Mouse (Mus musculus) ovary, postnatal 10 days (tissue): ENCODE data around the gene Lmtk2.

Source experiments
- DNase-seq: peaks from one replicate; pipeline ENCODE4 v3.0.0; 2022; ENCODE audit warnings: low spot score

The Lmtk2 gene

DNA sequence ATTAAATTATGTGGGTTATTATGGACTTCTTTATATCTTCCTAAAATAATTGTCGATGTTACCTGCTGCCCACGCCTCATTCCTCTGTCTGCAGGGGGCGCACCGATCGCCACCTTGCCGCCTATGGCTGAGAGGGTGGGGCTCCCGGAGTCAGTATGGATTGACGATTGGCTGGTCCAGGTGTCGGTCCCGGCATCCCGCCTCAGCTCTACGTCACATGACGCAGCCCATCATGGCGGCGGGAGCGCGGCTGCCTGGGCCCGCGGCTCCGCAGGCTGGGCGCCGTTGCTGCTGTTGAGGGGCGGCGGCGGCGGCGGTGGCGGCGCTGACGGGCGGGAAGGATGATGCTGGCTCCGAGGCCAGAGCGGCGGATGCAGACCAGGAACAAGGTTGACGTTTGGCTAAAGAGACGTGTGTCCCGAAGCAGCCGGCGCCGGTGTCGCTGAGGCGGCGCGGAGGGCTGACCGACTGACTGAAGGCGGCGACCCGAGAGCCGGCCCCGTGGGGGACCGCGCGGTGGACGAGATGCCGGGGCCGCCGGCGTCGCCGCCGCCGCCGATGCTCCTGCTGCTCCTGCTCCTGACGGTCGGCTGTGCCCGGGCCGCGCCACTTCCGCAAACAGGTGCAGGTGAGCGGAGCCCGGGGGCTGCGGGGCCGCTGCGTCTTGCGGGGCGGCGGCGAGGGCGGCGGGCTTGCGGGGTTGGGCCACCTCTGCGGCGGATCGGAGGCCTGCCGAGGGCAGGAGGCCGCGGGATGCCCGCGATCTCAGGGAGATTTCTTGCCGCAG is at the start of gene Lmtk2:
TSS of gene Lmtk2 (plus strand) at position 288 of the 787 bp plus-strand sequence.
- peak; percentile 90 for DNase-seq

DNA sequence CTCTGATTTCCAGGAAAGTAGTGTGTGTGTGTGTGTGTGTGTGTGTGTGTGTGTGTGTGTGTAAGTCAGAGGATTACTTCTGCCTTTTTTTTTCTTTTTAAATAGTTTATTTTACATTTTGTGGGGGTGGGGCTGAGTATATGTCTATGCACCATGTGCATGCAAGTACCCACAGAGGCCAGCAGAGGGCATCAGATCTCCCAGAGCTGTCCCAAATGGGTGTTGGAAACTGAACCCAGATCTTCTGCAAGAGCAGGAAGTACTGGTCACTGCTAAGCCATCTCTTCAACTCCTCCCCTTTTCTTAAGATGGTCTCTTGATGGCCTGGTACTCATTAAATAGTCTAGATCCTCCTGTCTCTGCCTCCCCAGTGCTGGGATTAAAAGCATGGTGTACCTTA is 49.0 kb upstream of the Lmtk2 start:
- DNase-seq = no peak

DNA sequence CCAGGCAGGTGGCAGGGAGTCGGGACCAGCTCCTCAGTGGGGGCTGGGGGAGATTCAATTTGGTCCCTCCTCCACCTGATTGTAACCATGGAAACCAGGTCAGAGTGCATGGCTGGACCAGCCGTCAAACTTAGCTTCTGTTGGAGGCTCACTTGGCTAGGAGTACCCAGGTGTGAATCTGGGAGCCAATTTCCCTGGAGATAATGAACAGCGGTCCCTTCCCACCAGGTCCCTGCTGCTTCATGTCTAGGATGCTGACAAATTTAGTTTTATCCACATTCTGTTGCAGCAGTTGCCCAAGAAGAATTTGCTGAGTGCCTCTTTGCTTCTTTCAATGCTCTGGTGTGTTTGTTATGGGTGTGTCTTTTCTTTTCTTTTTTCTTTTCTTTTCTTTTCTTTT is 46.8 kb upstream of the Lmtk2 start:
- DNase-seq = no peak

DNA sequence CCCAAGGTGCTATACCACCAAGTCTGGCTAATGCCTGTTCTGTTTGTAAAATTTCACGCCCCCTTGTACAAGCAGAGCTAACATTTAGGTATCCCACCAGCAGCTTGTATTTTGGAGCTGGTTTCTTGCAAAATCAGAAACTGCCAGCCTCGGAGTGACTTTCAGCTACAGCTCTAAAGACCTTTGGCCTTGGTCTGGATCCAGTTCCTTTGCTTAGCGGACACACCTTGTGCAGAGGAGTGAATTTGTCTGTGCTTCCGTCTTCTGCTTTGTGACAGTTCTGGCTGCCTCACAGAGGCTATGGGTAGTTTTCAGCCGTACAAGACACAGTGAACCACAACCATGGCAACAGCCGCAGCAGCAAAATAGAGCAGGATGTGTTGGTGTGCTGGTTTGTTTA is 45.9 kb upstream of the Lmtk2 start:
- no peak for DNase-seq

DNA sequence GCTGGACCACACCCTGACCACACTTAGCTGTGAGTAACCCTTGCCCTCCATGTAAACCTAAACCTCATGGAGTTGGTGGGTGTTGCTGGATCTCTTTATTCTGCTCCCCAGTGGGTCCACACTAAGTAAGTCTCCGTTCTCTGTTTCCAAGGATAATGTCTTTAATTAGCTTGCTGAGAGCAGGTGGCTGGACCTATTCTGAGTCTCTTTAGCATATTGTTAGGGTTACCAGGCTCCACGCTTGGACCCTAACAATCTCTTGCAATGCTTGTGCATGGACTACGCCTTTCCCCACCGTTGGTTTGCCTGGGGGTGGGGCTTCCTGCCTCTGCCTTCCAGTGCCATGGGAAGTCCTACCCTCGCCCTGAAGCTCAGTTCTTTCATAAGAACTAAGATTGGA is 36.1 kb upstream of the Lmtk2 start:
- no peak for DNase-seq

DNA sequence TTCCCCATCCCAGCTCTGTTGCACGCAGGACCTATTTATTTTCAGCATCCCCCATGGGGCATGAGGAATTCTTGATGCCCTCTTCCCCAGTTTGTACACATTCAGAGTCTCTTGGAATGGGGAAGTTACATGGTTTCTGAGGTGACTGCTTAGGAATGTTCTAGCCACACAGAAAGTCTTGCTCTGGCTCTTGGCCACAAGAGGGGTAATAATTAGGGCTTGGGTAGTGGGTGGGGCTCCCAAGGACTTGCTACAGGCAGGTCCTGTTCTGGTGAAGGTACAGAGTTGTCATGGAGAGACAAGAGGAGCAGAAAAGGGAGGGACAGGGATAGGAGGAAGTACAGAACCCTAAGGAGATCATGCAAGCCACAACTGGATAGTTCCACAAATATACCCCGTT is 34.2 kb upstream of the Lmtk2 start:
- DNase-seq = no peak

DNA sequence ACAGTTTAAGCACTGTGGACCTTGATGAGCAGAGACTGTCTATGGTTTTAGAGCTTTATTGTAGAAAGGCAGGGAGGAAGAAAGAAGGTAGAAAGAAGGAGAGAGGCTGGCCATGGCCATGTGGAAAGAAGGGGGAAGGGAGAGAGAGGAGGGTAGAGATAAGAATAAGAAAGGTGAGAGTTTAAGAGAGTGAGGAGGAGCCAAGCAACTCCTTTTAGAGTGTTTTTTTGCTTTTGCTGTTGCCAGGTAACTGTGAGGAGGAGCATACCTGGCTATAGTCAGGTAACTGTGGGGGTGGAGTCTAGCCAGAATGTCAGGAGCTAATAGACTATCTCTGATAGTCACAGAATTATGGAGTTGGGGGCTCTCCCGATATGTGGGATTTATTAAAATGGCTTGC is 30.2 kb upstream of the Lmtk2 start:
- no peak for DNase-seq

DNA sequence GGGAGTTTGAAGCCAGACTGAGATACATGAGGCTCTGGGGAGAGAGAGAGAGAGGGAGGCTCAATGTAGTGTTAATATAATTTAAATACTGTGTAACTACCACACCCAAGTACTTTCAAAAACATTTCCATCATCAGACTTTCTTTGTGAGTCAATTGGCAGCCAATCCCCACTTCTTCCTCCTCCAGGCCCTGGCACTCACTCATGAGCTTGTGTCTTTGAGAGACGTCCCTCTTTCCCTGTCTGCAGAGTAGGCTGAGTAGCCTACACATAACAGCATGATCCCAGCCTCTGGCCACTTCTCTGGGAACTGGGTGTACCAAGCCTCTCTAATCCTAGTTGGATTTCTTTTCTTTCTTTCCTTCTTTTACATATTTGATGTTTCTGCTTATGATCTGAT is 29.0 kb upstream of the Lmtk2 start:
- DNase-seq = no peak

DNA sequence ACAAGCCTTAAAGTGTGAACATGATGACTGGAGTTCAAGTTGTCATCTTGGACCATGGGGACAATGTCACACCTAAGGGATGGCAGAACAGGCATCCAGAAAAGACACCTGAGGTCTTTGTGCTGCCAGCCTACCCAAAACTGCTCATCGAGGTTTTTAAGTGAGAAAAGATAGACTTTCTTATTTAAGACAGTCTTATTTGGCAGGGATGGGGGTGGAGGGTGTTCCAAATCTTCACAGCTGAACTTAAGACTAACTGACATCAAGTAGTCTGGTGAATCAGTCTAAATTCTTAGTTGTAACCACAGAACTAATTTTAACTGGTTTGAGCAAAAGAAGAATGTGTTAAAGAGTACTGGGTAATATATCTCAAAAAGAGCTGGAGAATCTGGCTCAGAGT is 22.7 kb upstream of the Lmtk2 start:
- DNase-seq = no peak

DNA sequence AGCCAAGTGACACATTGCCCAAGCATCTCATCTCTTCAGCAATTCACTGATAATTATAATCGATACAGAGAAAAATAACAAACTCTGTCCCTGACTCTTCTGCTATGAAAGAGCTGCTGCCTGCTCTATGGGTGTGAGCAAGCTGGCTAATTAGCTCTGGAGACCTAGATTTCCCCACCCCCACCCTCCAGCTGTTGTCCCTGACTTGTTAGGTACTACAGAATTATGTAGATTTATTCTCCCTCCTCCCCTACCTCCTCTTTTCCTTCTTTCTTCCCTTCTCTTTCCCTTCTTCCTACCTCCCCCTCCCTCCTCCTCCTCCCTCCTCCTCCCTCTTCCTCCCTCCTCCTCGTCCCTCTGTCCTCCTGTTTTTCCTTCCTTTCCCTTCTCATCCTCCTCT is 19.4 kb upstream of the Lmtk2 start:
- no peak for DNase-seq

DNA sequence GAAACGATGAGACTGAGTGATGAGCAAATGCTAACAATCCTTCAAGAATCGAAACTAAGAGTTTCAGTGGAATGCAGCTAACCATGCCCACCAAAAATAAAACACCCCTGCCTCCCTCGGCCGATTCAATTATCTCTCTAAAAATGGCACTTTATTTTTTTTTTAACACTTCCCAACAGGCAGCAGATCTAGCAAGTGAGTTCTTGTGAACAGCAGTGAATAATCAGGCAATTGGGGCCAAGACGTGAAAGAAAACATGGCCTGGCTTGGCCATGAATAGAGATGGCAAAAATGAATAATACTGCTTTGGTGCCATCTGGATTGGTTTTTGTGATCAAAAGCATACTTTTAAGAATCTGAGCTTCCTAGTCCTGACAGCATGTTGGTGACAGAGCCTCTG is 18.2 kb upstream of the Lmtk2 start:
- no peak for DNase-seq

DNA sequence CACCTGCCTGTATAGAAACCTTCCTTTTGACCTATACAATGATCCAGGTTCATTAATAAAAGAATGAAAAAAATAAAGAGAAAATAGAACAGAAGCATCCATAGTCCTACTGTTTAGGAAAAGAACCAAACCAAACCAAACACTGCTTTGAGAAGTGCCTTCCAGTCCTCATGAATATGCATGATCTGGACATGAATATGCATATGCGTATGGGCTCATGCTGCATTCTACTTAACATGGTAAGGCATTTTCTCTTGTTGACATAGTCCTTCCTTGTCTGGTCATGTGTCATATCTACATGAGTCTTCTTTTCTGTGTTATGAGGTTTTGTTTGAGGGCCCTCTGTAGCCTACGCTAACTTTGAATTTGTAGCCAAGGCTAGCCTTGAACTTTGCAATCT is 16.7 kb upstream of the Lmtk2 start:
- no peak for DNase-seq

DNA sequence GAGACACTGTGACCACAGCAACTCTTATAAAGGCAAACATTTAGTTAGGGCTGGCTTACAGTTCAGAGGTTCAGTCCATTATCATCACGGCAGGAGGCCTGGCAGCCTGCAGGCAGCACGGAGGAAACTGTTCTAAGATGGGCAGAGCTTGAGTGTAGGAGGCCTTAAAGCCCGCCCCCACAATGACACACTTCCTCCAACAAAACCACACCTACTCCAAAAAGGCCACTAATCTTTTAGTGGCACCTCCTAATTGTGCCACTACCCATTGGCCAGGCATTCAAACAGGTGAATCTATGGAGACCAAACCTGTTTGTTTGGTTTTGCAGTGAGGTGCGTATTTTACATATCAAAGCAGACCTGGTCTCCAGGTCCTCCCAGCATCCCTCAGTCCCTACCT is 16.0 kb upstream of the Lmtk2 start:
- DNase-seq = no peak

DNA sequence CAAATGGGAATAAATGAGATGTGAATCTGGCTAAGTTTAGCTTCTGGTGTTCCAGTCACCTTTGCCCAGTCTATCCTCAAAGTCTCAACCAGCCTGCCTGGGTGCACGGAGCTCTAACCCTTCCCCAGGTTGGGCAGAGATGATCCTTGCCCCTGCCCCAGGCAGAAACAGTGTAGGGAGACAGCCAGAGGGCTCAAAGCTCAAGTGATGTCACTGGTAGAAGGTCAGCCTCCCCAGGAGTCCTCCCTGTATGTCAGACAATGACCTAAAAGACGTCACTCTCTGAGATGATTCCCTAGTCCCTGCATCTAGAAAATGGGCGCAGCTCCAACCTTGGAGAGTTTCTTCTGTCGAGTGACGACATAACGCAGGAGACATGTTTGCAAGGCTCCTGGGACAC is 14.5 kb upstream of the Lmtk2 start:
- no peak for DNase-seq

DNA sequence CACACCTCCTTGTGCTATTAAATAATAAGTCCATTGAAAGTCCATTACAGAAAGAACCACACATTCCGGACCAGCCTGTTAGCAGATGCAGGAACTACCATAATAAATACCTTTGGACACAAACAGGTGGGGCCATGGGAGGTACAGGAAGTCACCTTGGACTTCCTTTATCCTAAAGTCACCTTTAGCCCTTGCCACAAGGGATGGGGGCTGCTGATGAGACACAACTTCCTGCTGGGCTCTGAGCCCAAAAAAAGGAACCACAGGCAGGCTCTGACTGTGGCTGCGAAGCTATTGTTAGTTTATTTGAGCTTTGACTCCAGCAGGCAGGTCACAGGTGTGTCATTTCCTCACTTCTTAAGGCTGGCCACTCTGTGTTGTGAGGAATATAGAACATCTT is 13.7 kb upstream of the Lmtk2 start:
- DNase-seq = no peak

DNA sequence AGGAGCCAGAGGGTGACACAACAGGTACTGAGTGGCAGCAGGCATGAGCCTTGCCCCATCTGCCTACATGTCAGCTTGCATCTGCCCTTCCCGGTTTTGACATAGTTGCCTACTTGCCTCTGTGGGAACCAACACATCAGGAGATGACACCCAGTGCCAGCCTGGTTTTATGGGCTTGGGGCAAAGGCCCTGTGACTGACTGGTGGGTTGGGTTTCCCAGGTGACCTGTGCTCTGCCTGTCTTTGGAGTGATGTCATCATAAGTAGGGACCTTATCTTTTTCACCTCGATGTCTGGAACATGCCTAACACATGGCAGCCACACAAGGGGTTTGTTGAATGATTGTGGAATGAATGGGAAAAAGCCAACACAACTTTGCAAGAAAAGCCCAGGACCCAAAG is 11.9 kb upstream of the Lmtk2 start:
- DNase-seq = no peak

DNA sequence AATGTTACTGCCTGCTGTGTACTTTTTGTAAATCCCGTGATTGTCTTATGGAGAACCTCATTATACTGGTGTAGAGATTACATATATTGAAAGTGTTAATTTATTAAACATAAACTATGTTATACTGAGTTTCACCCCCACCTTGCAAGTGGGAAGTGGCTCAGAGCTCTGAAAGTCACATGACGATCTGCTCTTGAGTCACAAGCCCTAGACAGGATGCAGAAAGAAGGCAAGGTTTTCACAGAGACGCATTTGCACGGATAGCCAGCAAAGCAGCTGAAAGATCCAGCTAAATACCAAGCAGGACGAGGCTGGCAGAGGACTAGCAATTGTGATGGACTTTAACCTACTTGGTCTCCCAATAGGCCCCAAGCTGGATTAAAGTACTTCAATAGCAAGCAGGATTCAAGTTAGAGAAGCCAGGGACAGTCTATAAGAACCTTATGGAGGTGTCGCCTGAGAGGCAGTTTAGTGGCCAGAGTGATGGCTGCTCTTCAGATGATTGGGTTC is 4.7 kb upstream of the Lmtk2 start:
- DNase-seq = no peak

DNA sequence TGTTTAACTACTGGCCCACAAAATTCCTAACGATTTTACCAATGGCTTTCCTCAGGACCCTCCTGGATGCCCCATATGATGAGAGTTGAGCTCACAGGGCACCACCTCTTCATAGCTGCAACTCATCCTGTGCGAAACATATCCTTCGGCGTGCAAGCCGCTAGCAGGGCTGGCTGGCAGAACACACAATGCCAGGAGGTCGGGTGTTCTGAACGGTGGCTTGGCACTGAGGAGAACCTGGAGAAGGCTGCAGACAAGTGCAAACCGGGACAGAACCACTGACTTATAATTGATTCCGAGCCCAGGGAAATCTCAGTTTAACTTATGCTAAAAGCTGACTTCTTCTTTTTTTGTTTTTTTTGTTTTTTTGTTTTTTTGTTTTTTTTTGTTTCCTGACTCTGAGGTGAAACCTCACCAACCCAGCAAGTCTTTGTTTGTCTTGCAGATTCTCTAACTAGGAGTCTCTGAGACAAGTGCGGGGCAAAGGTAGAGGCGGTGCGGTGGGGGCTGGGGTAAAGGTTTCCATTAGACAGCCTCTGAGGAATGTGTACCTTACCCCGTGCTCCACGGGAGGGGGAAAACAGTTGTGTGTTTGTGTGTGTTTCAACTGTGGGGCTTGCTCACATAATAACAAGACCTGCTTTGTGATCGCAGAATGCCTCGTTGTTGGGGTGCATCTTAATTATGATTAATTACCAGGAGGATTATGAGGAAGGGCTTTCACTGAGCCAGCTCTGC is 2.2 kb upstream of the Lmtk2 start:
- DNase-seq = no peak

DNA sequence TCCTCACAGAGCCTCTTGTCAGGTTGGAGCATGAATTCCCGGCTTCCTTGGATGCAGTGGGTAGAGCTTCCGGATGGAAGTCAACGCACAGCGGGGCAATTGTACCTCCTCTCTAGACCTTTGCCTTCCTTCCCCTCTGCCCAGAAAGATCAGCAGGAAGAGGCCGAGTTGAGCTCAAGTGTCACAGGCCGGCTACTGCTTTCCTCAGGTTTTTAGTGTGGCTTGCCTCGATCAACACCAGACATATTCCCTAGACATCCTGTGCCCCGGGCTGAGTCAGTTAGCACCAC is 1.7 kb upstream of the Lmtk2 start:
- no peak for DNase-seq

DNA sequence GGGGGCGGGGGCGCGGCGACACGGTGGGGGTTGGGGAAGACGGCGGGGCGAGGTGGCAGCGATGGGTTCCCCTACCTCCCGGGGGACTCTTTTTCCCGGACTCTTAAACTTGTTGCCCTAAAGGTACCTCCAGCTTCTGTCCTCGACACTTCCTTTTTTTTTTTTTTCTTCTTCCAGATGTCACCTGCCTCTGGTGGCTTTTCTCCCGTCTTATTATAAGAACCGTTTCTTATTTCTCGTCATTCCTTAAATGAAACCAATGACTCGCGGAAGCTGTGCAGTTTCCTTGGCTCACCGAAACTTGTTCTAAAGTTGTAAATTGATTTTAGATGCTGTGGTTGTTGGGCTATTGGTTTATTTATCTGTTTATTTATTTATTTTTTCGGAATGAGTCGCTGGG is 712 bp downstream of the Lmtk2 start:
- no peak for DNase-seq

DNA sequence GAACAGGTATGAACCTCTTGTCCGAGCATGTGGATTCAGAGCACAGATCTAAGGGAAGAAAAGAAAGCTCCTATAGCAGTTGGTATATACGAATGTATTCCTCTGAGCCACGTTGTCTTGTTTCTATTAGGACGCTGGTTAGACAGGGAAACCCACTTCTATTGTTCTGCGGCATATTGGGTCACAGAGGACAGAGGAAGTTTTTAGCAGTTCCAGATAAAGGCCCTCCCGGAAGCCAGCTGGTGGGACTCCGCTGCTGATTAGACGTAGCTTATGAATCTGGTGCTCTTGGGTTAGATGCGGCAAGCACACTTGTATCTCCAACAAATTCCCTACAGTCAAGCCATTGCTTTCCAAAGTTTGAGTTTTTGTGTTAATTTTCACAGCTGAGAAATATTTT is 4.8 kb downstream of the Lmtk2 start:
- no peak for DNase-seq

DNA sequence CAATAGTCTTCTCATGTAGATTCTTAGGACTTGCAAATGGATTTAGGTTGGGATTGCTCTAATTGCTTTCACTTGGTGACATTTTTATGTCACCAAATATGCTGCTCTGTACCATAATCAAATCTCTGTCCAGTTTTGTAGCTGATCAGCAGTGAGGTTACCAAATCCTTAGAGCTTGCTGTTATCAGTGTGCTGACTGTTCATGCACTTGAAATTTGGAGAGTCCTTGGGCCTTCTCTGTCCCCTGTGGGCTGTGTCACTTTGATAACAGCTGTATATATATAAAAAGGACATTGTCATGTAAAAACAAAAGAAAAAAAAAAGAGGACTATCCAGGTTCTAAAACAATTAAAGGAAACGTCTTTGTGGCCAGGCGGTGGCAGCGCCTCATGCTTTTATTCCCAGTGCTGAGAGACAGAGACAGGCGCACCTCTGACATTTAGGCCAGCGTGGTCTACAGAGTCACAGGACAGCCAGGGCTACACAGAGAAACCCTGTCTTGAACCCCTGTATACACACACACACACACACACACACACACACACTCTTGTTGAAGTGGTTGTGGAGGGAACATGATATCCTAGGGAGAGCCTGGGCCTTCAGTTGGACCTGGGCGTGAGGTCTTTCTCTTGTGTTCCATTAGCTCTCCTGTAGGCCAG is 5.4 kb downstream of the Lmtk2 start:
- no peak for DNase-seq

DNA sequence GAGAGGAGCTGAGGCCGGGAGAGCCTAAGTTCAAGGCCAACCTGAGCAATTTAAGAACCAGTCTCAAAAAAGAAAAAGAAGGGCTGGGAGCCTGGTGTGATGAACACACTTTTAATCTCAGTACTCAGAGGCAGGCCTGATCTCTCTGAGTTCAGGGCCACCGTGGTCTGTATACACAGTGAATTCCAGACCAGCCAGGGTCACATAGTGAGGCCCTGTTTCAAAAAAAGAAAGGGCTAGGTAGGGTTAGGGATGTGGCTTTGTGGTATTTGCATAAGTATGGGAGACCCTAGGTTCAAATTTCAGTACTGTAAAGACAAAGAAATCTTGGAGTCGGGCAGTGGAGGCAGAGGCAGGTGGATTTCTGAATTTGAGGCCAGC is 5.9 kb downstream of the Lmtk2 start:
- DNase-seq = no peak
